Mouse (Mus musculus) olfactory bulb, adult 2 months (tissue): ENCODE measurements at regions not wholly inside any gene's neighbourhood (a gene's known extent, or its start where the extent isn't known, plus 50 kb on each side); places are given as distances from the start of the nearest gene placed in this dataset.

ENCODE experiments used
- CTCF ChIP-seq: fragments of 200-500 bp; IDR thresholded peaks from 2 replicates; pipeline ENCODE4 v1.5.1; 2012; ENCODE audit warnings: low read depth, mild to moderate bottlenecking, low read length, moderate library complexity; ENCODE audit not compliant: insufficient read depth
- POLR2A ChIP-seq: fragments of 200-500 bp; IDR thresholded peaks from 2 replicates; pipeline ENCODE4 v1.6.1; 2012; ENCODE audit warnings: mild to moderate bottlenecking, low read depth, low read length, moderate library complexity; ENCODE audit not compliant: insufficient read depth

- TF ChIP-seq POLR2A (no peak), CTCF (no peak)
These were observed 116.7 kb downstream of the Gm12728 start for GRCm38 (mm10) chr4:105906411-105906810.
